Mouse (Mus musculus): ENCODE results near the gene Pafah1b2.

Gene Pafah1b2

GRCm38 (mm10) chr9:45942464-45942863 lies 70.0 kb downstream of the Pafah1b2 start:
- DNase-seq (ENCODE audit: low read depth), result no peak

GRCm38 (mm10) chr9:45941329-45941888 lies 71.1 kb downstream of the Pafah1b2 start:
- DNase-seq (ENCODE audit: low read depth), result no peak

- DNase-seq (ENCODE audit: low read depth), result no peak
These were observed 72.7 kb downstream of the Pafah1b2 start for GRCm38 (mm10) chr9:45939794-45940193.

- no peak for DNase-seq (ENCODE audit: low read depth)
These were observed 73.4 kb downstream of the Pafah1b2 start for GRCm38 (mm10) chr9:45938952-45939637.

GRCm38 (mm10) chr9:45938088-45938487 lies 74.4 kb downstream of the Pafah1b2 start:
- no peak for DNase-seq (ENCODE audit: low read depth)

- no peak for DNase-seq (ENCODE audit: low read depth)
These were observed 75.6 kb downstream of the Pafah1b2 start for GRCm38 (mm10) chr9:45936883-45937282.

- DNase-seq (ENCODE audit: low read depth), result no peak
These were observed 76.8 kb downstream of the Pafah1b2 start, which contains the start of gene Tagln for GRCm38 (mm10) chr9:45935628-45936210. TSS of gene Tagln (minus strand) at chr9:45936058.

- DNase-seq (ENCODE audit: low read depth), result no peak
These were observed 79.7 kb downstream of the Pafah1b2 start for GRCm38 (mm10) chr9:45932571-45933415.

GRCm38 (mm10) chr9:45931958-45932357 lies 80.5 kb downstream of the Pafah1b2 start:
- no peak for DNase-seq (ENCODE audit: low read depth)

GRCm38 (mm10) chr9:45929285-45929684 lies 83.2 kb downstream of the Pafah1b2 start:
- no peak for DNase-seq (ENCODE audit: low read depth)

GRCm38 (mm10) chr9:45919895-45920294 lies 92.6 kb downstream of the Pafah1b2 start:
- DNase-seq (ENCODE audit: low read depth), result no peak

- no peak for DNase-seq (ENCODE audit: low read depth)
These were observed 95.2 kb downstream of the Pafah1b2 start for GRCm38 (mm10) chr9:45917041-45917934.

GRCm38 (mm10) chr9:45915659-45916058 lies 96.8 kb downstream of the Pafah1b2 start:
- DNase-seq (ENCODE audit: low read depth), result no peak

Data from c-Kit-positive CD71-negative TER-119-negative erythroid progenitor cells, embryonic 14.5 days (primary cell).